Mouse (Mus musculus) ovary, adult 18-20 months (tissue): ENCODE data around the gene Gdf2.

Experiments
- DNase-seq: peaks from one replicate; pipeline ENCODE4 v3.0.0; 2022; ENCODE audit warnings: low spot score, mixed read lengths

The Gdf2 gene

DNA sequence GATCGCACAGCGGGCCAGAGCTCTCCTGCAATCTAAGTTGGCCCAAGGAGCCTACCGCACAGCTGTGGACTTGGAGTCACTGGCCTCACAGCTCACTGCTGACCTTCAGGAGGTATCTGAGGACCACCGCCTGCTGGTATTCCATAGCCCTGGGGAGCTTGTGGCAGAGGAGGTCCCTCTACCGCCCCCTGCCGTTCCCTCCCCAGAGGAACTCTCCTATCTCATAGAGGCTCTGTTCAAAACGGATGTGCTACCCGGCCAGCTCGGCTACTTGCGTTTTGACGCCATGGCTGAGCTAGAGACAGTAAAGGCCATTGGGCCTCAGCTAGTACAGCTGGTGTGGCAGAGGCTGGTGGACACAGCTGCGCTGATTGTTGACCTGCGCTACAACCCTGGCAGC is 15.2 kb downstream of the Gdf2 start:
- no peak for DNase-seq

DNA sequence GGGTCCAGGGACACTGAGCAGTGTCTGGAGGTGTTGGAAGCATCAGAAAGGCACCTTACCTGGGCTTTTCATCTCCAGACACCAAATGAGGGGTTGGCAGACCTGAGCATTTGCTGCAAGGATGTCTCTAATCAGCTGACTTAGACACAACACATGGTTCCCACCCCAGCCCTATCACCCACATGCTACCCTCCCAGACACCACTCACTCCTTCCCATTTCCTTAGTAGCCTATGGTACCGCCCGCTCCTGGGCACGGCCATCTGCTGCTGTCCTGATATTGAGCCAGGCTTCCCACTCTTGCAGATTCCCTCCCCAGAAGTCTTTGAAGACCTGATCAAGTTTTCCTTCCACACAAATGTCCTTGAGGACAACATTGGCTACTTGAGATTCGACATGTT is 17.3 kb downstream of the Gdf2 start:
- no peak for DNase-seq

DNA sequence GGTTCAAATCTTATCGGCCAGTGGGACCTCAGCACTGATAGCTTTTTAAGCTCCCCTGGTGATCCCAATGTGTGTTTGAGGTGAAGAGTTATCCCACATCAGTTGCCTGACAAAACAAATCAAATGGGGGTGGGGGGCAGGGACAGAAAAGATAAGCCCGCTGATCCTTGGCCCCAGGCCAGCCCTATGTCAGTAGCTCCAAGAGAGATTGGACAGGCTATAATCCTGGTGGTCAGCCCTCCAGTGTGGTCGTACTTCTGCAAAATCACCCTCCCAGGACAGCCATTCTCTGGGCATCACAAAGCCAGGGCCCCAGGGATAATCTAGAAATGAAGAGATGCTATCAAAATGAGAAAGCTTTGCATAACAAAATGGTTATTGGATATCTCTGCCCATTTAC is 18.0 kb downstream of the Gdf2 start:
- DNase-seq: no peak

DNA sequence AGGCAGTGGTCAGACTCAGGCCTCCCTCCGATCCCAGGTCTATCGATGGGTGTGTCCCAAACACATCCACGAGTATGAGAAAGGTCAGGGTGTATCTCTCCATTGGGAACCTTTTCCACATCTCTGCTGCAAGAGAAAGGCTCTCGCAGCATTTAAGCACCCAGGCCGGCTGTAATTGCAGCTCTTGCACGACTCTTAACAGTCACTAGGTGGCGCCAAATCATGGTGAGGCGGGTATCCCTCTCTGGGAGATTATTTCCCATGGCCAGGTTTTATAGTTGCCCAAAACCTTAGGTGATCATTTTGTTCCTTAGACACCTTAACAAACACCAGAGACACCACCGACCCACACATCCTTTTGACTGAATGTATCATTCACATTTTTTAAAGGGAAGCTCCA is 18.5 kb downstream of the Gdf2 start:
- no peak for DNase-seq

DNA sequence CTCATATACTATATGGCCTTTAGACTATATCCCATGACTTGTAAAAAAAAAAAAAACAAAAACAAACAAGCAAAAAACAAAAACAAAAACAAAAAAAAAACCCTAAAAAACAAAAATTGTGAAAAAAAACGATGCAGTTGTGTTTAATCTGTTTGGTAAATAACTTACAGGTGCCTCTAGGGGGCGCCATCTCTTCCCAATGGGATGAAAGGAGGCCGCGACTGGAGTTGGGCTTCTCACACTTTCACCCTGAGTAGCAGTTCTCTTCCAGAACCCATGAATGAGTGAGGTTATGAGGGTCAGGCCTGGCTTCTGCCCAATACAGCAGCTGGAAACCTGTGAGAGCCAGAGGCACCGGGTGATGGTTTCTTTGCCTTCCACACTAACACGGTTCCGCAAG is 24.8 kb downstream of the Gdf2 start:
- no peak for DNase-seq

DNA sequence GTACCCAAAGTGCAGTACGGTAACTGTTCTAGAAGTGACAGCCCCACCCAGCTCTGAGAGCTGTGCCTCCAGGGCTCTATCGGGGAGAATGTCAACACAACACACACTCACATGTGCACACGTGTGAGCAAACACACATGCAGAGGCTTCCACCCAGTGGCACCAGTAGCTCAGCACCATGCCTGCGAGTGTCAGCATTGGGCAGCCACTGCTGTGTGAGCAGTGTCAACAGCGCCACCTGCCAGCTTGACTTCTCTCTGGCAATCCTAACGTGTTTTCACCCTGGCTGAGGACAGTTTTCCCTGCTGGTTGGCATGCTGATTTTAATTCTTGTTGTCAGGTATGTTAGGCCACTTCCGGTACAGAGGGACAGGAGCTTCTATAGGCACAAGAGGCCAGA is 31.8 kb downstream of the Gdf2 start:
- no peak for DNase-seq

DNA sequence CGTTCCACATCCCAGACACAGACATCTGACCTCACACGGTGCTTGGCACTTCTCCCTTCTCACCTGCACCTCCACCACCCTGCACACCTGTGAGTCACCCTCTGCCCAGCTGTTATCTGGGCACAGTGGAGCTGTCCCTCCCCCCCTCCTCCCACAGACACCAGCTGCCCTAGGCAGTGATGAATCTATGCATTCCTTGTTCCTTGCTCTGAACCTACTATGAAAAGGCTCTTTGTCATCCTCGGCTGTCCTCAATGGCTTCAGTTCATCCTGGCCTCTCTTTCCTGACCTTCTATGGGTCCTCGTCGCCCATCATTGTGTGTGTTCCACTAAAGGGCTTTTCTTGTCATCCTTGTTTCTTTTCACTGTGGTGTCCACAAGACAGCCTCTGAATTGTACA is 33.9 kb downstream of the Gdf2 start:
- no peak for DNase-seq

DNA sequence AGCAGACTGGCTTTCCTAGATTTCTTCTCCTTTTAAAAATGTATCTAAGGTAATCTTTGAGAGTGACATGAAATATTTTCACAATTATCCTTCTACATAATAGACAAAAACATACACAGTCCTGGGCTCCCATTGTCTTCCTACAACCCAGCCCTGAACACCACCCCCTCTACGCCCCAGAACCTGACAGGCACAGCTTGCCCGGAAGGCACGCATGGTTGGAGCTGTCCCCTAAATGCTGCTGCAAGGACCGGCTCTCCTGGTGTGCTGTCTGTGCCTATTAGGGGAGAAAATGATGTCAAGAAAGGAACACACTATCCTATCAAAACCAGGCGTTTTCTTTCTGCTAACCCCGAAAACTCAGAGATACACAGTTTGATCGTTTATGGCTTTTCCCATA is 36.9 kb downstream of the Gdf2 start:
- no peak for DNase-seq

DNA sequence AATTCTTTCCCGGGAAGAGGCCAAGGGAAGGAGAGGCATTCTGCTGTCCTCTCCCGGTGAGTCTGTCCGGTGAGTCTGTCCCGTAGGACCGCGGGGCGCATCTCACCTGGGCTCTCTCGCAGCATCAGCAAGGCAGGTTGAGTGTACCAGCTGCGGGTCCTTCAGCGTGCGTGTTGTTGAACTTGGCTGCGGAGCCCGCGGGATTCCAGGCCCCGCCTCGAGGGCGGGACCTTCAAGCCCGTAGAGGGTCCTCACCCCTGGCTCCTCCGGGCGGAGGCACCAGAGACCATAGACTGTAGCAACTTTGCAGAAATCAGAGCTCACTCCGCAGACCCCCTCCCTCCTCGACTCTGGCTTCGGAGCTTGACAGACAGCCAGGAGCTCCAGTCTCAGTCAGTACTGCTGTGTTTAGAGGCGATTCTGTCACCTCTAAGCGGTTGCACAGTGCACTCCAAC is 37.8 kb downstream of the Gdf2 start, which contains the start of gene Zfp488:
Gene Zfp488 (minus strand): TSS at position 161 of the 456 bp plus-strand sequence.
- no peak for DNase-seq

DNA sequence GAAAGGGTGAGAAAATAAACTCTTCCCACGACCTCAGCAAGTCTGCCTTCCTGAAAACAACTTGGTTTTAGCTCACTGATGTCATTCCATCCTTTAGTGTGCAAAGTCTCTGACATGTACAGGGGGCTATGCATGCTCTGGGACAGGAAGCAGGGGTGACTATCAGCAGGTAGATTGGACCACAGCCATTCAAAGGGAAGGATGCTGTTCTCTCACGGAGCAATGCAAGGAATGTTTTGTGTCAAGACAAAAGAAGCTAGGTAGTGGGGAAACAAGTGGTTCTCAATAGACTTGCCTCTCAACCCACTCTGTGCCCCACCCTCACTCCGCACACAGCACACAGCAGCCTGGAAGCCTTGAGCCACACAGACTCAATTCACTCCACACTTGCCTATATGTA is 48.4 kb downstream of the Gdf2 start:
- DNase-seq: no peak

DNA sequence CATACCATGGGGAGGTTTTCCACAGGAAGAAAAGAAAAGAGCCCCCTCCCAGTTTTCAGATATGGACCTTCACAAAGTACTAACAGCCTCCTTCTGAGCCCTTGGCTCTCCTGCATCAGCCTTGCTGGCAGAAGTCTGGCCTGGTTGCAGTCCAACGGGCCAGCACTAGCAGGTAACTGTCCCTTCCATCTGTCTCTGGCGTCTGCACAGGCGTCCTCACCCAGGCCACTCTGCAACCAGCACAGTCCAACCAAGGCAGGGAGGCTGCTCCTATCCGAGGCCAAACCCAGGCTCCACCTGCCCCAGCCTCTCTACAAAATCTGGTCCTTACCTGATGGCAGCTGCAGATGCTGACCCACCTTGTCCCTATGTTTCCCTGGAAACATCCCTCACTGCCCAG is 51.1 kb downstream of the Gdf2 start:
- no peak for DNase-seq

DNA sequence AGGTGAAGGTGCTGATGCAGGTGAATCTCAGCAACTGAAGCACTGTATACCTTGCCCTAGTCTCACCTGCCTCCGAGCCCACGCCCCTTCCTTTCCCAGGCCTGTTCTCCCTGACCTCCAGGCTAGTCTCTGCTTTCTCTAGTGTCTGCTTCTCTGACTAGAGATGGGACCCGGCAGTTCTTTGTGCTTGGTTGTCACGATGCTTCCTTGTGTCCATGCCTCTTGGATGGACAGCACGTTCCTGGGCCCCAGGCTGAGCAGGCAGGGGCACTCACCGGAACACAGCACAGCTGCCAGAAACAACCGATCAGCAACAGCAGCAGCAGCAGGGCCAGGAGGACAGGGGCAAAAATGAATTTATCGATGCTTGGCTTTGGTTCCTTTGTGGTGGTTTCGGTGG is 52.2 kb downstream of the Gdf2 start:
- no peak for DNase-seq

DNA sequence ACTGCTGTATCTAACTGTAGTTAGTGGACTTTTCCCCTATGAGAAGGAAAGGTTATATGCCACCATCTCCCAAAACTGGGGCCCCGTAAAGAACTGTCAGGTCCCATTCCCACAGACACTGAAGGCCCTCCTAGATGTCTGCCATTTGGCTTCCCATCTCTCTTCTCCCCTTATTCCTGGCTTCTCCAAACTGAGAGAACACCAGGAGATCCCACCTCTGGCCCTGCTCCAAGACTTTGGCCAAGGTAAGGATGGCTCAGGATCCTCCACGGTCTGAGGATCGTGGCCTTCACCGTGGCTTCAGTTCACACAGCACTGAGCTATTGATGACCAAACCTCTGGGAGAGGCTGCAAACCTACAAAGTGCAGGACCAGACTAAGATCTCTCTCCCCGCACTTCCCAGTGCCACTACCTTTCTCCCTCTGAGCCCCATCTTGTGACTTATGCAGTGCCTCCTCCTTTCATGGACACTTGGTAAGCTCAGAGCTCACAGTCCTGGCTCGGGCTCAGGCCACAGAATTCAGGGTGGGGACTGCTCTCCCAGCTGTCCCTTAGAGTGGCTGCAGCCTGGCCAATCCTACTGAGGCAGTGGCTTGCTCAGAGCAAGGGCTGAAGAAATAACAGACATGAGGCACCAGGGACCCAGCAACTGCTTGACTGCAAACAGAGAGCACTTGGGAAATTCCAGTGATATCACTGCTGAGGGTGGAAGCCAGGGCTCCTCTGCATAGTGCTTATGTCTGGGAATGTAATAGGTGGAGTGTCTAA is 52.9 kb downstream of the Gdf2 start:
- no peak for DNase-seq
